Mouse (Mus musculus) activated CD4-positive, CD25-positive, alpha-beta regulatory T cell, adult 9 weeks (primary cell): Measurements from ENCODE around the gene Arhgap35. TPM values are rescaled to one million over a fixed set of nuclear protein-coding genes. Genes with fewer than 3 reads are reported as not detected.

Experiments used
- polyA plus RNA-seq: library from polyadenylated mRNA; unstranded; fragments of 100-300 nt; shearing (Covaris generic); gene quantifications from one replicate; pipeline ENCODE4 v1.2.1, GENCODE M21; 2017

The Arhgap35 gene
- 3.6 TPM for polyA plus RNA-seq

DNA sequence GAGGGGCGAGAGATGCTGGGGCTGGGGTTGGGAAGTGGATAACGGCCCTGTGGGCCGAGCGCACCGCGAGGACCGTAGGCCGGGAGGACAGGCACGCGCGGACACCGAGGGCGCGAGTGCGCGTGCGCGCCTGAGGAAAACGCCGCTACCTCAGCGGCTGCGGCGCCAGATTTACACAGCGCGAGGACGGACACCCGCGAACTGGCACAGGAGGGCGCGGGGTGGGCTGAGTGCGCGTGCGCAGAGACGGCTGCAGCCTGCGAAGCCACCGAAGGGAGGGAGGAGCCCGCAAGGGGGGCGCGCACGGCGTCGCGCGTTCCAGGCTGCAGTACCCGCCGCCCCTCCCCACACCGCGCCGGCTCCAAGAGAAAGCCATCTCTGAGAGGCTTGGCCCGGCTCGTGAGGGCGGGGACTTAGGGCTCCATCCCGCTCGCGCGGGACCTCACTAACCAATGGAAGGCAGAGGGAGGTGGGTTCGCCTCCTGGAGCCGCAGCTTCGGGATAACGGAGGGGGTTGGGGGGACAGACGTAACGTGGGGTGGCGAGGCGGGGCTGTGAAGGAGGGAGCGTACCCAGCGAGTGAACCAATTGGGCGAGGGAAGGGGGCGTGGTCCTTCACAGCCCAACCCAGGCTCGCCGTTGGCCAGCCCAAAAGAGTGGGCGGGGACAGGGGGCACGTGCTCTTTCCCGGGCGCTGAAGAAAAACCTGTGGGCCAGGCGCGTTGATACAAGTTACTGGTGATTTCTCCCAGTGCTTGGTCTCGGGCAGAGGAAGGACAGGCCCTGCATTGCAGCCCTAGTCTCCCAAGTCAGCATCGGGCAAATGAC lies at the start of gene Arhgap35:
Gene Arhgap35 (minus strand): TSS at position 106 of the 828 bp plus-strand sequence.

DNA sequence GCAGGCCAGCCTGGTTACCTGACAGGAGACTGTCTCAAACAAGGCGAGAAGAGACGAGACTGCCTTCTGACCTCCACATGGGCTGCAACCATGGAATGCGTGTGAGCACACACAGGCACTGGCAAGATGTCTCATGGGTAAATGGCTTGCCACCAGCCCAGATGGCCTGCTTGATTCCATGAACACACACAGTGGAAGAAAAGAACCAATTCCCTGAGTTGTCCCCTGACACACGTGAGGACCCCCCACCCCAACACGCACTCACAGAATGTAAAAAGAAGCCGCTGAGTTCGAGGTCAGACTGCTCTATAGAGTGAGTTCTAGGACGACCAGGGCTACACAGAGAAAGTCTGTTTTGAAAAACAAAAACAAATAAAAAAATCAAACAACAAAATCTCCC lies 137.2 kb downstream of the Arhgap35 start, which contains the start of gene Npas1:
Gene Npas1 (minus strand): TSS at position 101 of the 400 bp plus-strand sequence.

DNA sequence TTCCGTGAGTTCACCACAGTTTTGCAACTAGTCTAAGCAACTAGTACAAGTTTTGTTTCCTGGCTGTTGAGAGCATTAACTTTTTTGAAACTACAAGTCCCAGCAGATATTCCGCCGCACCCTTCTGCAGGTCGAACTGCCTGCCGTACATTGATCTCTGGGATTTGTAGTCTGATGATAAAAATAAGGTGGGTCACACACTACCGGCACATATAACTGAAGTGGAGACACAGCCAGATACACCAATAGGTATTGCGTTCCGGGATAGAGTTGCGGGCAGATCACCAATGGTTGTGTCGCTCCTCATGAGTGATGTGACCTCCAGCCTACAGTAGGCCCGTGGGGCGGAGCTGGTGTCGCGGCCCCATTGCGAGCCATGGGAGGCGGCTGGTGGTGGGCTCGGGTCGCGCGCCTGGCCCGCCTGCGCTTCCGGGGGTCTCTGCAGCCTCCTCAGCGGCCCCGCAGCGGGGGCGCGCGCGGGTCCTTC lies 162.2 kb downstream of the Arhgap35 start, which contains the start of gene Tmem160:
Gene Tmem160 (plus strand): TSS at position 193 of the 487 bp plus-strand sequence.

Other genes with a start within 250 kb of the Arhgap35 start
- 138 TPM for gene Sae1, start 227.2 kb downstream of the Arhgap35 start, polyA plus RNA-seq
- gene Zc3h4, start 214.1 kb downstream of the Arhgap35 start, polyA plus RNA-seq, result 26.8 TPM
- gene Tmem160, start 162.2 kb downstream of the Arhgap35 start, polyA plus RNA-seq, result 10.1 TPM
- not detected for gene Npas1, start 137.3 kb downstream of the Arhgap35 start, polyA plus RNA-seq
- 1.6 TPM for gene Ceacam15, start 60.7 kb upstream of the Arhgap35 start, polyA plus RNA-seq
- gene Ceacam9, start 106.9 kb upstream of the Arhgap35 start, polyA plus RNA-seq, result not detected
- 226 TPM for gene Ap2s1, start 123.4 kb upstream of the Arhgap35 start, polyA plus RNA-seq
- gene Slc1a5, start 166.3 kb upstream of the Arhgap35 start, polyA plus RNA-seq, result 91.9 TPM
- gene Strn4, start 200.9 kb upstream of the Arhgap35 start, polyA plus RNA-seq, result 20.8 TPM
- 5.1 TPM for gene Fkrp, start 201.7 kb upstream of the Arhgap35 start, polyA plus RNA-seq
- gene Prkd2, start 227.9 kb upstream of the Arhgap35 start, polyA plus RNA-seq, result 239 TPM